Mouse (Mus musculus): ENCODE data around the gene Glod4. TPM values are rescaled to one million over a fixed set of nuclear protein-coding genes. Genes with fewer than 3 reads are reported as not detected.
A peak's percentile ranks its signal among the peaks of the same experiment; 100 is the strongest.

Gene Glod4
- polyA plus RNA-seq, 1 experiment from 2014 or later: 105 TPM

- DNase-seq (ENCODE audit: low spot score): no peak
Measured at GRCm38 (mm10) chr11:76206793-76207192, 36.7 kb downstream of the Glod4 start.

GRCm38 (mm10) chr11:76201761-76202674 lies 41.5 kb downstream of the Glod4 start:
- DNase-seq (ENCODE audit: low spot score): peak; percentile 40

- DNase-seq (ENCODE audit: low spot score): no peak
Measured at GRCm38 (mm10) chr11:76196977-76197469, 46.5 kb downstream of the Glod4 start.

GRCm38 (mm10) chr11:76196275-76196976 lies 47.1 kb downstream of the Glod4 start:
- no peak for DNase-seq (ENCODE audit: low spot score)

- no peak for DNase-seq (ENCODE audit: low spot score)
Measured at GRCm38 (mm10) chr11:76186908-76187307, 56.6 kb downstream of the Glod4 start.

GRCm38 (mm10) chr11:76183745-76184144 lies 59.8 kb downstream of the Glod4 start:
- no peak for DNase-seq (ENCODE audit: low spot score)

- DNase-seq (ENCODE audit: low spot score): no peak
Measured at GRCm38 (mm10) chr11:76180146-76180540, 63.4 kb downstream of the Glod4 start.

GRCm38 (mm10) chr11:76179495-76180145 lies 63.9 kb downstream of the Glod4 start, which contains the start of the genes Vps53 and Fam57a:
Gene Vps53, minus strand, starts transcription at chr11:76179647.
Gene Fam57a, plus strand, starts transcription at chr11:76179671.
- DNase-seq (ENCODE audit: low spot score): peak; percentile 85

- DNase-seq (ENCODE audit: low spot score): peak; percentile 20
Measured at GRCm38 (mm10) chr11:76178726-76179494, 64.6 kb downstream of the Glod4 start.

- no peak for DNase-seq (ENCODE audit: low spot score)
Measured at GRCm38 (mm10) chr11:76170207-76170606, 73.3 kb downstream of the Glod4 start.

- no peak for DNase-seq (ENCODE audit: low spot score)
Measured at GRCm38 (mm10) chr11:76168976-76169375, 74.5 kb downstream of the Glod4 start.

GRCm38 (mm10) chr11:76167079-76167765 lies 76.3 kb downstream of the Glod4 start:
- peak; percentile 73 for DNase-seq (ENCODE audit: low spot score)

- DNase-seq (ENCODE audit: low spot score): no peak
Measured at GRCm38 (mm10) chr11:76166657-76167056, 76.9 kb downstream of the Glod4 start.

GRCm38 (mm10) chr11:76160251-76160650 lies 83.3 kb downstream of the Glod4 start:
- DNase-seq (ENCODE audit: low spot score): no peak

- DNase-seq (ENCODE audit: low spot score): no peak
Measured at GRCm38 (mm10) chr11:76158375-76158774, 85.2 kb downstream of the Glod4 start.

GRCm38 (mm10) chr11:76154861-76155260 lies 88.7 kb downstream of the Glod4 start:
- DNase-seq (ENCODE audit: low spot score): no peak

GRCm38 (mm10) chr11:76154200-76154599 lies 89.3 kb downstream of the Glod4 start:
- no peak for DNase-seq (ENCODE audit: low spot score)

GRCm38 (mm10) chr11:76153236-76153951 lies 90.1 kb downstream of the Glod4 start:
- DNase-seq (ENCODE audit: low spot score): peak; percentile 19

GRCm38 (mm10) chr11:76150980-76151379 lies 92.5 kb downstream of the Glod4 start:
- DNase-seq (ENCODE audit: low spot score): no peak

Data from thymus, postnatal 0 days (tissue).